Mouse (Mus musculus) forebrain, postnatal 0 days (tissue): ENCODE results near the gene Kxd1. TPM values are rescaled to one million over a fixed set of nuclear protein-coding genes. Genes with fewer than 3 reads are reported as not detected.

Experiments used
- ATAC-seq: fragments of 200-750 bp; cut with Nextera tagmentation; 2 replicates; pipeline ENCODE4 v1.8.0; 2017; ENCODE audit warnings: mild to moderate bottlenecking, moderate library complexity
- DNase-seq: peaks from one replicate; pipeline ENCODE4 v3.0.0-alpha.2; 2015
- H3K27ac ChIP-seq: fragments of 300-500 bp; sonication (generic); 2 replicates; pipeline ENCODE4 v1.5.1; 2014; ENCODE audit warnings: low read depth, mild to moderate bottlenecking, antibody characterized with exemption, low read length, moderate library complexity, mixed read lengths
- H3K27me3 ChIP-seq: fragments of 300-500 bp; sonication (generic); 2 replicates; pipeline ENCODE4 v1.6.1; 2014; ENCODE audit warnings: mild to moderate bottlenecking, low read length, mixed read lengths; ENCODE audit not compliant: insufficient read depth
- H3K36me3 ChIP-seq: fragments of 300-500 bp; sonication (generic); 2 replicates; pipeline ENCODE4 v1.6.1; 2014; ENCODE audit warnings: mild to moderate bottlenecking, moderate library complexity; ENCODE audit not compliant: insufficient read depth
- H3K4me1 ChIP-seq: fragments of 300-500 bp; sonication (generic); 2 replicates; pipeline ENCODE4 v1.6.1; 2014; ENCODE audit warnings: antibody characterized with exemption; ENCODE audit not compliant: insufficient read depth
- H3K4me2 ChIP-seq: fragments of 300-500 bp; sonication (generic); 2 replicates; pipeline ENCODE4 v1.6.1; 2014; ENCODE audit warnings: low read depth, mild to moderate bottlenecking, moderate library complexity
- H3K4me3 ChIP-seq: fragments of 300-500 bp; sonication (generic); 2 replicates; pipeline ENCODE4 v1.5.1; 2014; ENCODE audit warnings: low read depth, low read length, mixed read lengths
- H3K9ac ChIP-seq: fragments of 300-500 bp; sonication (generic); 2 replicates; pipeline ENCODE4 v1.6.1; 2014; ENCODE audit warnings: mild to moderate bottlenecking
- H3K9me3 ChIP-seq: fragments of 300-500 bp; sonication (generic); 2 replicates; pipeline ENCODE4 v1.6.1; 2016; ENCODE audit warnings: low read length
- CTCF ChIP-seq: sonication (generic); IDR thresholded peaks from 2 replicates; pipeline ENCODE4 v1.5.1; 2016; ENCODE audit warnings: antibody characterized with exemption, control low read depth, low read depth
- WGBS: fragments of 180-500 bp; shearing (Covaris S2); extraction: QIAGEN DNeasy Blood & Tissue Kit; methylation state at CpG from one replicate; pipeline ENCODE4 v1.1.7; 2014; 5-methylcytosine and 5-hydroxymethylcytosine counted together
- polyA plus RNA-seq: library from polyadenylated mRNA; unstranded; fragments of >200 nt; fragmentation: Nextera tagmentation; extraction: Ambion mirVana; gene quantifications from 2 replicates; pipeline ENCODE4 v1.2.1, GENCODE M21; 2015
- total RNA-seq: library from RNA; depleted of rRNA; stranded (reverse); fragments of >200 nt; gene quantifications from 2 replicates; pipeline ENCODE4 v1.2.3, GENCODE M21; 2014

The Kxd1 gene
- total and polyA plus RNA-seq, 2 experiments from 2014 or later, result 43.5 to 51.6 TPM

DNA sequence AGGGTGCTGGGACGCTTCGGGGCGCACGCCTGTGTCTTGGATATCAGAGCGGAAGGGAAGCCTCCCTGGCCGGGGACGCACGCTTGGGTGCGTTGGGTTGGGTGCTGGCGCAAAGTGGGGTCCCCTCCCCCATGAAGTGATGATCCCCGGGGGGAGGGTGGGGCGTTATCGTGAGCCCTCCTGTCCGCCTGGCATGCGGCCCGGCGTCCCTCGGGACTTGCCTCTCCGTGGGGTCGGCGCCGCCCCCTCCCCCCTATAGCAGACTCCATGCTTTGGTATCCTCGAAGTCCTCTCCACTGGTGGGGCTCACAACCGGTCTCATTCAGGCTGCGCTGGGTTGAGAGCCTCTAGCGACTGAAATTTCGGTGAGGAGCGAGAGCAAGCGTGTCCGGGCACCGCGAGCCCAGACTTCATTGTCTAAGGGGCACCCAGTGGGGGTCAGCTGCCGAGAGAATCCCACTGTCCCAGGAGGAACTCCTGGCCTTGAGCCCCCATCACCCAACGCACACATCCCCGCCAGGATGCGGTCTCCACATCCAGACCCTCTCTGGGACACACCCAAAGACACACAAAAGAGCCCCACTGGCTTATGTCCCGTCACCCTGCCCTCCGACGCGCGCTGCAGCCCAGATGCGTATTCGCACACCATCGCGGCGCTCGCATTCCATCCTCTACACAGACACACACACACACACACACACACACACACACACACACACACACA, 33.9 kb downstream of the Kxd1 start:
- 1% methylated on average over 43 of the region's 47 CpGs for WGBS
- H3K4me3 ChIP-seq, result peak overlapping the region; percentile 47
- H3K9me3 ChIP-seq, result no peaks in the 10 kb centered on the region
- H3K27ac ChIP-seq, result no peak overlapping the region
- peak overlapping the region; percentile 58 for H3K9ac ChIP-seq
- no peaks in the 10 kb centered on the region for H3K36me3 ChIP-seq
- H3K27me3 ChIP-seq, result peaks cover 91% of the 10 kb centered on the region
- DNase-seq (no peak), ATAC-seq (peak; percentile 32; the same call in 1 of the 2 replicates)
- peak overlapping the region; percentile 62 for H3K4me2 ChIP-seq
- H3K4me1 ChIP-seq, result peaks cover 7% of the 10 kb centered on the region
- no peak for TF ChIP-seq CTCF

DNA sequence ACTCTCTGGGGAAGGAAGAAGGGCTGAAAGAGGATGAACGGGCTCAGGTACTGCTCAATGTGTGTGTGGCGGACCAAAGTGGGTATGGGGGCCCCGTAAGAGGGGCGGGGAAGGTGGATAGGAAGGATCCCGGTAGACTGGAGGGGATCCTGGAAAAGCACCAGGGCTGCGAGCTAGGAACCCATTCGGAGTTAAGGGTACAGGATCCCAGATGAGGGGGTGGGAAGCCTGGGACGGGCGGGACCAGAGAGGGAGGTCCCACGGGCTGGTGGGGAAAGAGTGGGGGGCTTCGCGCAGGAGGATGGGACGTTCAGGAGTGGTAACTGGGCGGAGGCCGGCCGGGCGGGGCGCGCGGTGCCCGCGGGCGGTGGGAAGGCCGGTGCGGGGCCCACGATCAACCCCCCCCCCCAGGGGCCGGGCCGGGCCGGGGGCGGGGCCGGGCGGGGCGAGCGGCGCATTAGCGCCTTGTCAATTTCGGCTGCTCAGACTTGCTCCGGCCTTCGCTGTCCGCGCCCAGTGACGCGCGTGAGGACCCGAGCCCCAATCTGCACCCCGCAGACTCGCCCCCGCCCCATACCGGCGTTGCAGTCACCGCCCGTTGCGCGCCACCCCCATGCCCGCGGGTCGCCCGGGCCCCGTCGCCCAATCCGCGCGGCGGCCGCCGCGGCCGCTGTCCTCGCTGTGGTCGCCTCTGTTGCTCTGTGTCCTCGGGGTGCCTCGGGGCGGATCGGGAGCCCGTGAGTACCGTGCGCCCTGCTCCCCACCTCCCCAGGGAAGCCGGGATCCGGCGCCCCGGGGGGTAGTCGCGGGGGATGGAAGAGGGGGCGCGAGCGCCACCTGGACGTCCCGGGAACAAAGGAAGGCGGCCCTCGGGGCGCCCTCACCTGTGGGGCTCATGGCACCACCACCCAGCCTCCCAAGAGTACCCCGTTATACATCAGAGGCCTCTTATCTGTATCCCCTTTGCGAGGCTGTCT, 34.8 kb downstream of the Kxd1 start, which contains the start of gene Crlf1:
Crlf1 (plus strand) TSS at position 495 of the 977 bp plus-strand sequence.
- no peak for DNase-seq
- H3K9me3 ChIP-seq, result no peaks in the 10 kb centered on the region
- no peak for TF ChIP-seq CTCF
- no peaks in the 10 kb centered on the region for H3K36me3 ChIP-seq
- peaks cover 91% of the 10 kb centered on the region for H3K27me3 ChIP-seq
- H3K4me1 ChIP-seq, result peaks cover 7% of the 10 kb centered on the region
- H3K4me3 ChIP-seq, result peak within 1 kb of the TSS; percentile 47
- 2% methylated on average over 47 of the region's 93 CpGs for WGBS
- H3K9ac ChIP-seq, result peak within 1 kb of the TSS; percentile 58
- H3K4me2 ChIP-seq, result peak within 1 kb of the TSS; percentile 62
- no peak within 1 kb of the TSS for H3K27ac ChIP-seq
- no peak for ATAC-seq

DNA sequence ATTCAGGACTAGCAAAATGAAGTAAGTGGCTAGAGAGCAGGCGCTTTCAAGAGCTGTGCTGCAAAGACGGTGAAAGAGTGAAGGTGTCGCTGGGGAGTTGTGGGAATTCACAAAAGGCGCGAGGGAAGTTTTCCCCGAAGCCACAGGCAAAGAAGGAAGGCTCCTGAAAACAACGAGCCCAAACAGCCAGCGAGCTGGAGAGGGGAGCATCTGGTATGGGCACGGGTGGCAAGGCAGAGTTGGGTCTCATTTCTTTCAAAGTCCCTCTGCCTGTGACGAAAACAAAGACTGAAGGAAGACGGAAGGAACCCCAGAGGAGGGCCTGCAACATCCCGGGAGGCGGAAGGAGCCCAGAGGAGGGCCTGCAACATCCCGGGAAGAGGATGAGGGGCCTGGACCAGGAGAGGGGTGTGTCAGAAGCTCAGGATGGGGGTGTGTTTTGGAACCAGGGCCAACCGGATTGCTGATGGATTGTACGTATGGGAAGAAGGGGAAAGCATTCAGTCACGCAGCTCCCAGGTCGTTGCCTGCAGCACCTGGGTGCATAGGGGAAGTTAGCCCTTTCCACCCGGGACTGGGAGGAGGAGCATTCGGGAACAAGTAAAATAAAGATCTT, 36.8 kb downstream of the Kxd1 start:
- no peak overlapping the region for H3K4me2 ChIP-seq
- no peak overlapping the region for H3K9ac ChIP-seq
- no peaks in the 10 kb centered on the region for H3K36me3 ChIP-seq
- 2% methylated on average over 20 of the region's 20 CpGs for WGBS
- H3K27me3 ChIP-seq, result peaks cover 78% of the 10 kb centered on the region
- H3K27ac ChIP-seq, result no peak overlapping the region
- no peak for DNase-seq
- TF ChIP-seq CTCF, result no peak
- peaks cover 7% of the 10 kb centered on the region for H3K4me1 ChIP-seq
- no peaks in the 10 kb centered on the region for H3K9me3 ChIP-seq
- no peak overlapping the region for H3K4me3 ChIP-seq
- ATAC-seq, result no peak

DNA sequence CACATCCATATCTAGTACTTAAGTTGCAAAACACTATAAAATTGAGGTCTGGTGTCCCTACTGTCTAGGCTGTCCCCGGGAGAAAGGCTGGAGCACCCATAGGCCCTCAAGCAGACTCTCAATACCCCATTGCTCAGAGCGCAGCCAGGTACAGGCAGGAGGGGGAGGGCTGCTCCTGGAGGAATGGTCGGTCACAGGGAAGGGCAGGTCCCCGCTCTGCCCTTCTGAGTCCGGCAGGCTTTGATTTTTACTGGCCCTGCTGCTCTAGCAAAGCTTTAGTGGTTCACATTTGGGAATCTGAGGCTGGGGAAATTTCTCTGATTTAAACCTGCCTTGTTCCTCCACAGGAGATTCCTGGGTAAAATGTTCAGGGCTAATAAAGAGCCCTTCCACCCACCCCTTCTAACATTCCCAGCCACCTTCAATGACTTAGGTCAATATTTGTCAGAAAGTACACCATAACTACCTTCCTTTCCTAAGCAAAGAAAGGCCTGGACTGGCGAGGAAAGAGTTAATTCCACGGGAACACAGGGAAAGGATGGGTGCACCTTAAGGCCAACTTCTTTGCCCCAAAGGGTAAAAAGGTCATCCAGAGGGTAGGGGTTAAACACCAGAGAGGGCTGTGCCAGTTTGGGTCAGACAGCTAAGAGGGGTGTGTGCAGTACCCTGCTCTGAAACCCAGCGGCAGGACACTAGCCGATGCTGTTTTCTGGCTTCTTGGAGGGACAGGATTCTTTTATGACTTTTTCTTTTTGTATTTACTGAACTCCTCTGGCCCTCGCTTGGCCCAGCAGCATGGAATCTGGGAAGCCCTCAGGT, 37.5 kb downstream of the Kxd1 start:
- 9% methylated on average over 10 of the region's 10 CpGs for WGBS
- Histone ChIP-seq H3K4me1 (peaks cover 7% of the 10 kb centered on the region), H3K36me3 (0 out of 2 replicates have a peak, but pooled peaks cover 3% of the 10 kb centered on the region)

DNA sequence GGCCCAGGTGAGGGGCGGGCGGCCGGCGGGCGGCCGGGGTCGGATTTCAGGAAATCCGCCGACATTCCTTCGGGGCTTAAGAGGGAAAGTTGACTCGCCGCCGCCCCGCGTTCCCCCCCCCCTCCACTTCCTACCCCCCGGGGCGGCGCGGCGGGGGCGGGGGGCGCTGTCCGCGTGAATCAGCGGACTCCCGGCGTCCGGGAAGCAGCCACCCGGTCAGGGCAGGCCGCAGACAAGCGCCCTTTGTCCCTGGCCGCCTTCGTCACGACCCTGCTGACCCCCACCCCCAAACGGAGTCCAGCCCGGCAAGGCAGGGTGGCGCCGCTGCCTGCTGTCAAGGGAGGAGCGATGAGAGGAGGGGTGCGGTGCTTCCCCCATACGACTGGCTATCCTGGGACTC, 38.2 kb downstream of the Kxd1 start:
- Histone ChIP-seq H3K9ac (no peak overlapping the region), H3K27ac (no peak overlapping the region), H3K4me2 (peak overlapping the region; percentile 9; the same call in 1 of the 2 replicates), H3K36me3 (0 out of 2 replicates have a peak, but pooled peaks cover 7% of the 10 kb centered on the region), H3K4me1 (peaks cover 7% of the 10 kb centered on the region), H3K9me3 (no peaks in the 10 kb centered on the region), H3K27me3 (peaks cover 65% of the 10 kb centered on the region), H3K4me3 (0 out of 2 replicates have a peak overlapping the region, but pooled peaks have one; percentile 4)
- under 1% methylated on average over 40 of the region's 41 CpGs for WGBS
- ATAC-seq, result no peak
- no peak for DNase-seq
- no peak for TF ChIP-seq CTCF

More for the DNA sequence above, 37.5 kb downstream of the Kxd1 start:
- DNase-seq, result no peak
- peaks cover 71% of the 10 kb centered on the region for H3K27me3 ChIP-seq
- ATAC-seq, result no peak
- no peak overlapping the region for H3K4me2 ChIP-seq
- no peak overlapping the region for H3K9ac ChIP-seq
- TF ChIP-seq CTCF, result no peak
- H3K27ac ChIP-seq, result no peak overlapping the region
- H3K4me3 ChIP-seq, result no peak overlapping the region
- no peaks in the 10 kb centered on the region for H3K9me3 ChIP-seq
